Mouse (Mus musculus) embryonic facial prominence, embryonic 11.5 days (tissue): Measurements from ENCODE around the gene Bckdhb. TPM values are rescaled to one million over a fixed set of nuclear protein-coding genes. Genes with fewer than 3 reads are reported as not detected.

Experiments used
- ATAC-seq: fragments of 200-750 bp; cut with Nextera tagmentation; replicated peaks from 2 replicates; pipeline ENCODE4 v1.8.0; 2017; ENCODE audit warnings: low read depth; ENCODE audit not compliant: insufficient number of reproducible peaks, low FRiP score, low TSS enrichment
- DNase-seq: peaks from one replicate; pipeline ENCODE4 v3.0.0-alpha.2; 2015; ENCODE audit warnings: low spot score
- H3K27ac ChIP-seq: fragments of 300-500 bp; sonication (generic); replicated peaks from 2 replicates; pipeline ENCODE4 v1.5.1; 2014; ENCODE audit warnings: mild to moderate bottlenecking, low read depth, low read length, control low read depth
- H3K27me3 ChIP-seq: fragments of 300-500 bp; sonication (generic); 2 replicates; pipeline ENCODE4 v1.6.1; 2014; ENCODE audit warnings: mild to moderate bottlenecking, low read length, moderate library complexity, mixed read lengths; ENCODE audit not compliant: control insufficient read depth, insufficient read depth
- H3K36me3 ChIP-seq: fragments of 300-500 bp; sonication (generic); replicated peaks from 2 replicates; pipeline ENCODE4 v1.6.1; 2014; ENCODE audit warnings: low read depth, mild to moderate bottlenecking, low read length, moderate library complexity, mixed read lengths; ENCODE audit not compliant: control insufficient read depth, insufficient read depth
- H3K4me1 ChIP-seq: fragments of 300-500 bp; sonication (generic); 2 replicates; pipeline ENCODE4 v1.6.1; 2014; ENCODE audit warnings: low read length, mixed read lengths; ENCODE audit not compliant: control insufficient read depth, insufficient read depth
- H3K4me2 ChIP-seq: fragments of 300-500 bp; sonication (generic); 2 replicates; pipeline ENCODE4 v1.6.1; 2014; ENCODE audit warnings: low read depth, mild to moderate bottlenecking, control low read depth, low read length, moderate library complexity
- H3K4me3 ChIP-seq: fragments of 300-500 bp; sonication (generic); 2 replicates; pipeline ENCODE4 v1.5.1; 2014; ENCODE audit warnings: low read depth, low read length, control low read depth
- H3K9ac ChIP-seq: fragments of 300-500 bp; sonication (generic); replicated peaks from 2 replicates; pipeline ENCODE4 v1.6.1; 2014; ENCODE audit warnings: mild to moderate bottlenecking, control low read depth, low read length
- H3K9me3 ChIP-seq: fragments of 300-500 bp; sonication (generic); replicated peaks from 2 replicates; pipeline ENCODE4 v1.6.1; 2016; ENCODE audit warnings: mild to moderate bottlenecking, low read length, inconsistent platforms, mixed read lengths; ENCODE audit not compliant: control insufficient read depth
- WGBS: fragments of 180-500 bp; shearing (Covaris S2); extraction: QIAGEN DNeasy Blood & Tissue Kit; methylation state at CpG from one replicate; pipeline ENCODE4 v1.1.7; 2014; 5-methylcytosine and 5-hydroxymethylcytosine counted together
- polyA plus RNA-seq: library from polyadenylated mRNA; unstranded; fragments of >200 nt; fragmentation: Nextera tagmentation; extraction: Ambion mirVana; gene quantifications from 2 replicates; pipeline ENCODE4 v1.2.1, GENCODE M21; 2014

The Bckdhb gene
- polyA plus RNA-seq, 1 experiment from 2014 or later: 83.8 TPM

- H3K4me1 ChIP-seq: no peaks in the 10 kb centered on the region
- WGBS: 89% methylated on average over 3 of the region's 3 CpGs
- ATAC-seq (no peak), DNase-seq (no peak)
- no peak overlapping the region for H3K4me2 ChIP-seq
- H3K27ac ChIP-seq: no peak overlapping the region
- no peaks in the 10 kb centered on the region for H3K27me3 ChIP-seq
- H3K9me3 ChIP-seq: no peaks in the 10 kb centered on the region
- no peak overlapping the region for H3K9ac ChIP-seq
- H3K4me3 ChIP-seq: no peak overlapping the region
- no peaks in the 10 kb centered on the region for H3K36me3 ChIP-seq
Measured at GRCm38 (mm10) chr9:83940016-83940415, 15.1 kb downstream of the Bckdhb start.

- Histone ChIP-seq H3K4me3 (no peak overlapping the region), H3K4me1 (no peaks in the 10 kb centered on the region), H3K36me3 (no peaks in the 10 kb centered on the region), H3K27ac (no peak overlapping the region), H3K27me3 (no peaks in the 10 kb centered on the region), H3K4me2 (no peak overlapping the region), H3K9me3 (no peaks in the 10 kb centered on the region), H3K9ac (no peak overlapping the region)
- WGBS: 49% methylated on average over 9 of the region's 9 CpGs
- peak; percentile 56 for ATAC-seq
- peak; percentile 60 for DNase-seq
Measured at GRCm38 (mm10) chr9:83940537-83941363, 15.8 kb downstream of the Bckdhb start.

- Histone ChIP-seq H3K4me1 (no peaks in the 10 kb centered on the region), H3K27ac (no peak overlapping the region), H3K9me3 (no peaks in the 10 kb centered on the region), H3K27me3 (no peaks in the 10 kb centered on the region), H3K4me2 (no peak overlapping the region), H3K4me3 (no peak overlapping the region), H3K36me3 (no peaks in the 10 kb centered on the region), H3K9ac (no peak overlapping the region)
- ATAC-seq: no peak
- 89% methylated on average over 4 of the region's 4 CpGs for WGBS
- no peak for DNase-seq
Measured at GRCm38 (mm10) chr9:83951336-83951735, 26.4 kb downstream of the Bckdhb start.

GRCm38 (mm10) chr9:83956632-83957314, 31.8 kb downstream of the Bckdhb start:
- 57% methylated on average over 15 of the region's 15 CpGs for WGBS
- DNase-seq: peak; percentile 89

GRCm38 (mm10) chr9:83962098-83963086, 37.4 kb downstream of the Bckdhb start:
- H3K4me3 ChIP-seq: no peak overlapping the region
- no peak overlapping the region for H3K27ac ChIP-seq
- H3K36me3 ChIP-seq: no peaks in the 10 kb centered on the region
- ATAC-seq (no peak), DNase-seq (no peak)
- 76% methylated on average over 10 of the region's 10 CpGs for WGBS
- no peaks in the 10 kb centered on the region for H3K4me1 ChIP-seq
- H3K9me3 ChIP-seq: no peaks in the 10 kb centered on the region
- no peaks in the 10 kb centered on the region for H3K27me3 ChIP-seq
- no peak overlapping the region for H3K4me2 ChIP-seq
- no peak overlapping the region for H3K9ac ChIP-seq

More at GRCm38 (mm10) chr9:83956632-83957314, 31.8 kb downstream of the Bckdhb start:
- no peaks in the 10 kb centered on the region for H3K9me3 ChIP-seq
- H3K4me1 ChIP-seq: no peaks in the 10 kb centered on the region
- no peak overlapping the region for H3K4me2 ChIP-seq
- no peak overlapping the region for H3K27ac ChIP-seq
- no peaks in the 10 kb centered on the region for H3K27me3 ChIP-seq
- no peak overlapping the region for H3K4me3 ChIP-seq
- no peaks in the 10 kb centered on the region for H3K36me3 ChIP-seq
- peak; percentile 79 for ATAC-seq
- no peak overlapping the region; the same call in 1 of the 2 replicates for H3K9ac ChIP-seq

- Histone ChIP-seq H3K36me3 (no peaks in the 10 kb centered on the region), H3K9ac (no peak overlapping the region), H3K4me3 (no peak overlapping the region), H3K4me1 (no peaks in the 10 kb centered on the region), H3K9me3 (no peaks in the 10 kb centered on the region), H3K4me2 (no peak overlapping the region), H3K27ac (no peak overlapping the region), H3K27me3 (no peaks in the 10 kb centered on the region)
- DNase-seq (no peak), ATAC-seq (no peak)
- 87% methylated on average over 10 of the region's 10 CpGs for WGBS
Measured at GRCm38 (mm10) chr9:83963296-83963695, 38.4 kb downstream of the Bckdhb start.

GRCm38 (mm10) chr9:83964376-83964775, 39.4 kb downstream of the Bckdhb start:
- WGBS: 94% methylated on average over 4 of the region's 4 CpGs
- H3K9me3 ChIP-seq: no peaks in the 10 kb centered on the region

More at GRCm38 (mm10) chr9:83964376-83964775, 39.4 kb downstream of the Bckdhb start:
- DNase-seq (no peak), ATAC-seq (no peak)
- H3K27ac ChIP-seq: no peak overlapping the region
- H3K4me3 ChIP-seq: no peak overlapping the region
- H3K4me1 ChIP-seq: no peaks in the 10 kb centered on the region
- no peaks in the 10 kb centered on the region for H3K27me3 ChIP-seq
- H3K9ac ChIP-seq: no peak overlapping the region
- H3K4me2 ChIP-seq: no peak overlapping the region
- no peaks in the 10 kb centered on the region for H3K36me3 ChIP-seq
